Mouse (Mus musculus) testis, postnatal 14 days (tissue): ENCODE results near the gene Lipn.

ENCODE experiments used
- DNase-seq: peaks from one replicate; pipeline ENCODE4 v3.0.0; 2021; ENCODE audit warnings: low spot score

Gene Lipn

DNA sequence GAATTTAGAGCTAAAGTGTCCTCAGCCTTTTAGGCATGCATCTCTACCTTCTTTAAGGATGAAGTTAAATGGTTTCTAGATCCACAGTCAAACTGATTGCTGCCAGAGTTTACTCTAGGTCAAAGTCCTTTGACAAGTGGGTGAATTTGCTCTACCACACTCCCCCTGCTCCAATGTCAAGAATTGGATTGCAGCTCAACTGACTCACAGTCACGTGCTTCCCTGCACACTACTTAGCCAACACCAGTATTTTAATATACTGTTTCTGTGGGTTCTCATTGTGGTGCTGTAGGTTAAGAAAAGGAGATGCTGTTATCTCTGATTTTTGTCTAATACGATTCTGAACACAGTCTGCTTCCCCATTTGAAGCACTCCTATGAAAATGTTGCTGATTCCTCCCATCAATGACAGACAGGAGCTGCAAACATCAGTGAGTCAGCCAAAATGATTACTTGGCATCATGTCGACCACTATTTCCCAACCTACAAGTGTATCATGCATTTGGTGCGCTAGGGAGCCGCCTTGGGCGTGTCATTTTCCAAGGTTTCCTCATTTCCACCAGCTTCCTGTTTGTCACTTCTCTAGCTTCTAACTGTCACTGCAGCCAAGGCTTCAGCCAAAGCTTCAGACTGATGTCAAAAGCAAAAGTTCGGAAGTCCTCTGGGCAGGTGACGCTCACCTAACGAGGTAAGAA, at the start of gene Lipn:
TSS of gene Lipn (plus strand) at position 580 of the 694 bp plus-strand sequence.
- no peak for DNase-seq

GRCm38 (mm10) chr19:34021440-34022172, 45.6 kb upstream of the Lipn start:
- no peak for DNase-seq

GRCm38 (mm10) chr19:34022759-34023158, 44.4 kb upstream of the Lipn start:
- DNase-seq, result no peak

DNA sequence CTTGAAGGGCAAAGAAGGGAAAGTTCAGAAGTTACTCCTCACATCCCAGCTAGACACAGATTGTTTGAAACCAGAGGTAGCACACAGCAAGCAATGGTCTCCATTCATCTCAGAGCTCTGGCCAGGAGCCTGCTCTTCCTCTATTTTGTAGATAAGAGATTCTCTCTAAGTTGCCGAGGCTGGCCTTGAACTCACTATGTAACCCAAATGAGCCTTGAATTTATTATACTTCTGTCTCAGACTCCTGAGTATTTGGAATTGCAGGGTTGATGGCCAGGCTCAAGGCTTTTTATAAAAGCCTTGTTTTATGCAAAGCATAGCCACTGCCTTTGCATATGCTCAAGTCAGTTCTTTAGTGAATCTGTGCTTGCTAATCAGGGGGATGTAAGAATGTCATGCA, 27.4 kb upstream of the Lipn start:
- no peak for DNase-seq

GRCm38 (mm10) chr19:34043008-34043407, 24.1 kb upstream of the Lipn start:
- no peak for DNase-seq

DNA sequence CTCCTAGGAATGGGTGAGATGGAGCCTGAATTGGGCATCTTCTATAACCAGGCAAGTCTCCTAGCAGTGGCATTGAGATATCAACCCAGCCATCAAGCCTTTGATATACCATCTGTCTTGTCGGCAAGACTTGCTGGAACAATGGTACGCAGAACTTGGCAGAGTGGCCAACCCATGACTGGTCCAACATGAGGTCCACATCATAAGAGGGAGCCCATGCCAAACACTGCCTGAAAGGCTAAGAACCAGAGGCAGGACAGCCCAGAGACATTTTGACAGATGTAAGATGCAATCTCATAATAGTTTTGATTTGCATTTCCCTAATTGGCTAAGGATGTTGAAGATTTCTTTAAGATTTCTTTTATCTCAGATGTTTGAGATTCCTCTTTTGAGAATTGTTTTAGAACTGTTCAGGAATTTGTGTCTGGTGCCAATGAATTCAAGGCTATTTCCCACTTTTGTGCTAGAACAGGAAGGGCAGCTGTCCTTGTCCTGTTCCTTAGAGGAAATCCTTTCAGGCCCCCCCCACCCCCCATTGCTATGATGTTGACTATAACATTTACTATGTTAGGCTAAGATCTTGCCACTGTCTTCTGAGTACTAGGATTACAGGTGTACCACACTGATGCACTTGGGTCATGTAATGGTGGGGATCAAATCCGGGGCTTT, 17.7 kb upstream of the Lipn start:
- no peak for DNase-seq

GRCm38 (mm10) chr19:34051502-34051901, 15.7 kb upstream of the Lipn start:
- DNase-seq, result no peak

GRCm38 (mm10) chr19:34063547-34063946, 3.6 kb upstream of the Lipn start:
- no peak for DNase-seq

DNA sequence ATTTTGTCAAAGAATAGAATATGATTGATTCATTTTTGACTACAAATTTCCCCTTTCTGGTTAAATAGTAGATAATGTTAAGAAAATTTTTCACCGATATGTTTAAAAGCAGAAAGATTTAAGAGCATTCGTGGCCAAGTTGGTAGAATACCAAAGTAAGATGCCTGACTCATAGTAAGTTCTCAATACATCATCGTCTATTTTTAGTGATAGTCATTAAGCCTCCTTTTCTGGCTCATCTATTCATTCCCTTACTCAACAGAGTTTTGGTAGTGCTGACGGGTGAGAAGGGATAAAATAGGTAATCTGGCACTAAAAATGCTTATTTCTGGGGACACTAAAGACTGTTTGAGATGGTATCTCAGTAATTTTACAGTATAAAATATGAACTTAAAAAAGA, 3.1 kb upstream of the Lipn start:
- DNase-seq, result no peak

GRCm38 (mm10) chr19:34074239-34074638, 7.1 kb downstream of the Lipn start:
- no peak for DNase-seq

DNA sequence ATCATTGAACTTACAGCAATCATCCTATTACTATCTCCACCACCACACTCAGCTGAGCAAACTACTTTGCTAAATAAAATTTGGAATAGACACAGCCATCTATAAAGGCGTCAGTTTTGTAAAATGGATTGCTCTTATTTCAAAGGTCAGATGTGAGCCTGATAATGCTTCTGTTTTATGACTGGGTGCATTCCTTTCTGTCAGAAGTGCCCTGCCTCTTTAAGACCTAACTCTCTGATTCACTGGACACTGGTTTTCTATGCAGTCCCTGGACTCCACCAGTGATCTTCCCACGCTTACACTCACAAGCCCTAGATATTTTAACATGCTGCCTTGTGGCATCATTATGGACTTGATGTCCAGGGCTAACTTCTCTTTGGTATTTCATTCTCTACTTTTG, 11.0 kb downstream of the Lipn start:
- no peak for DNase-seq

- DNase-seq, result no peak
Measured at GRCm38 (mm10) chr19:34089011-34089680, 22.0 kb downstream of the Lipn start.

DNA sequence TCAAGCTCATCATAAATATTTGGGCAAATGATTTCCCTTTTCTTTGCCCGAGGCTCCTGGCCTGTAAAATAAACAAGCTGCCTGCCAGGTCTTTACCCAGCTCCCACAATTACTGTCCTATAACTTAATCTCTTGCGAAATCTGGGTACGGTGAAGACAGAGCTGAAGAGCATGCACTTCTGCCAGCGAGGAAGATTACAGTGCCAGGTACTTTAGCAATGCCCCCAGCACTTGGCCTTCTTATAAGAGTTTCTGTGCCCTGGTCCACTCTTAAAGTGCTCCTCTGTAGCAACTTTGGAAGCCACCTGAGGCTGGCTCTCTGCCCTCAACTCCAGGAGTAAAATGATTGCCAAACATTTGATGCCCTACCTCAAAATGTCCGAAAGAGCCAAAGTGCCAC, 28.2 kb downstream of the Lipn start:
- DNase-seq, result no peak

- DNase-seq, result no peak
Measured at GRCm38 (mm10) chr19:34096228-34096627, 29.1 kb downstream of the Lipn start.

DNA sequence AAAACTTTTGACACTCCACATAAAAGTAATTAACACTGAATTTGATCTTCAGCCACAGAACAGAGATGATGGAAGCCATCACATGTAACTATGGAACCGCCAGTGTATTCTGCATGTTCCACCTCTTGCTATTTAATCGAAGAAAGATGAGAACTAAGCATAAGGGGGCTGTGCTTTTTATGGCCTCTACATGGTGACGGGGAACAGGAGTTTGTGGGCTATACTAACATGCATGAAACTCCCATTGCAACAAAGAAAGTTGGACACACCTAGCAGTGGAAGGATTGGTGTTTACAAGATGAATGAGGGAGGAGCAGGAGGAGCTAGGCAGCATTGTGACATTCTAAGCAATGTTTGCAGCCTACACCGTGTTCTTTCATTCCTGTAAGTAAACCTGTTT, 33.5 kb downstream of the Lipn start, which contains the start of gene Lipm:
TSS of gene Lipm (plus strand) at position 301 of the 400 bp plus-strand sequence.
- DNase-seq, result no peak

DNA sequence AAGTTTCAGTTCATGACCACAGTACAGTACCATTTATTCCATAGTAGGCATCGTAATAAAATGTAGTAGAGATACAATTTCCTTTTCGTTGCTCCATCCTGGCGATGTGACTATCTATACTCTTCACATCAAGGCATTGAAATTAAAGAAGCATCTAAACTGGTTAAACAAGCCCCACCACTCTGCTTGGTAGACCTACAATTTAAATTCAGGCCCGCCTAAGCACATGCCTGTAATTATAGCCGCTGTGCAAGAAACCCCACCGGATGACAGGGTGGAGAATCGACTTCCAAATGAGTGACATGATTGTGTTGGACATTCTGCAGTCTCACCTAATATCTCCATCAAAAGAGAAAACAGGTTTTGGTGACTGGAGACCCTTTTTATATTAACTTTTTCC, 34.7 kb downstream of the Lipn start:
- DNase-seq, result no peak

DNA sequence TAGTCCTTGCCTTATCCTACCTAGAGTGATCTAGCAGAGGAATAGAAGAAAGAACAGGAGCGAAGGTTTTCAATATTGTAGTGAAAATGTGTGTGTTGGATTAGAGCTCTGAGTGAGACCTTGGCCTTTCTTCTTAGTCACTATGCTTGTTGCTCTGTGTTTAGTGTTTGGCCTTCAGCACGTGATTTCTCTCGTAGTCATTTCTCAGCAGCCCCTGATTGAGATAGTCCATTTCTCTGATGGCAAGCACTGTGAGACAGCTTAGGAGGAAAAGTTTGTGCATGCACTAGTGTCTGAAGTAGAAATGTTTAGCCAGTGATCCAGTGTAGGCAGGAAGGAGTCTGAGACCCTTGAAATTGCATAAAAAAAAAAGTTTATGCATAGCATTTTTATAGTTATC, 37.7 kb downstream of the Lipn start:
- DNase-seq, result no peak

DNA sequence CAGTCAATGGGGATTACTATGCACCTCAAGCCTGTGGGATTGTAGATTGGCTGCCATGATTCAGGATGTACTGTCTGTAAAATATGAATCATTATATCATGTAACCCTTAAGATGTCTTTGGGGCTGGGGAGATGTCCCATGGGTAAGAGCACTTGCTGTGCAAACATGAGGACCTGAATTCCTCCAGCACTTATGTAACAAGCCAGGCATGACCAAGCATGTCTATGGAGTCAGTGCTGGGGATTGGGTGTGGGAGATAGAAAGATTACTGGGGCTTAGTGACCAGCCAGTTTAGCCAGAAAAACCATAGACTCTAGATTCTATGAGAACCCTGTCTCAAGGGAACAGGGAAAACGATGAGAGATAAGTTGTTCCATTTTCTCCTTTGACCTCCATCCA, 51.9 kb downstream of the Lipn start:
- no peak for DNase-seq

- DNase-seq, result no peak
Measured at GRCm38 (mm10) chr19:34119653-34120052, 52.5 kb downstream of the Lipn start.

DNA sequence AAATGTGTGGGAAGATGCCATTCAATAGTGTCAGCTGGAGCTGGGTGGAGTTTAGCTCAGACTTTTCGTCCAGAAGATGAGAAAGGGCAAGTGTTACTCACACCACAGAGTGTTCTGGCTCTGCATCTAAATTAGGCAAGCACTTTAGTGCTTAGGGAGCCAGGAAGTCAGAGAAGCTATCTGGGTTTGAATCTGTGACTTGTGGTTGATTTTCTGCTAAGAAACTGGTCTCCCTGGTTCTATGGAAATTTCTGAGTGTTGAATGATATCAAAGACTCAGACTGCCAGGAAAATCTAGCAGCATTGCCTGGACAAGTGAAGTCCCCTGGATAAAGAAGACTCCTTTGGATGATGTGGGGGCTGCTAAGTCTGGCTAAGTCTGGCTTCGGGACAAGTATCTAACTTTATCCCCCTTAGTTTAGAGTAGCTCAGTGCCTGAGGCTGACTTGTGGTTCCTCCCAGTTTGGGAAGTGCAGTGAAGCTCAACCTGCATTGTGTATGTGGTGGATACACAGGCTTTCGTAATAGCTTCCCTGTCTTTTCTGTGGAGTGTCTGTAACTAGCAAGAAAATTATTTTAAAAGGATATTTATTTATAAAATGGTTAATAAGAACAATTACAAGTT, 53.1 kb downstream of the Lipn start:
- DNase-seq, result no peak
